Mouse (Mus musculus) olfactory bulb, adult 2 months (tissue): ENCODE results near the gene Atp6v0e2. TPM values are rescaled to one million over a fixed set of nuclear protein-coding genes. Genes with fewer than 3 reads are reported as not detected.

ENCODE experiments used
- H3K27ac ChIP-seq: fragments of 200-500 bp; 2 replicates; pipeline ENCODE4 v1.5.1; 2012; ENCODE audit warnings: low read depth, low read length; ENCODE audit not compliant: insufficient read depth
- H3K4me1 ChIP-seq: fragments of 200-500 bp; 2 replicates; pipeline ENCODE4 v1.6.1; 2012; ENCODE audit warnings: low read length; ENCODE audit not compliant: control insufficient read depth, insufficient read depth
- H3K4me3 ChIP-seq: fragments of 200-500 bp; 2 replicates; pipeline ENCODE4 v1.5.1; 2012; ENCODE audit warnings: mild to moderate bottlenecking, low read depth, low read length, moderate library complexity; ENCODE audit not compliant: insufficient read depth
- CTCF ChIP-seq: fragments of 200-500 bp; IDR thresholded peaks from 2 replicates; pipeline ENCODE4 v1.5.1; 2012; ENCODE audit warnings: low read depth, mild to moderate bottlenecking, low read length, moderate library complexity; ENCODE audit not compliant: insufficient read depth
- POLR2A ChIP-seq: fragments of 200-500 bp; IDR thresholded peaks from 2 replicates; pipeline ENCODE4 v1.6.1; 2012; ENCODE audit warnings: mild to moderate bottlenecking, low read depth, low read length, moderate library complexity; ENCODE audit not compliant: insufficient read depth
- WGBS: fragments of 180-500 bp; shearing (Covaris S2); methylation state at CpG from one replicate; pipeline ENCODE4 v1.1.7; 2018; 5-methylcytosine and 5-hydroxymethylcytosine counted together
- polyA plus RNA-seq: library from polyadenylated mRNA; stranded (reverse); fragments of >200 nt; gene quantifications from 2 replicates; pipeline ENCODE4 v1.2.4, GENCODE M21; 2012; ENCODE audit warnings: low replicate concordance; ENCODE audit not compliant: missing spikeins, insufficient read depth, insufficient read length

The Atp6v0e2 gene
- polyA plus RNA-seq, 1 experiment = not detected

GRCm38 (mm10) chr6:48568036-48568984, 30.9 kb downstream of the Atp6v0e2 start:
- 59% methylated on average over 21 of the region's 21 CpGs for WGBS
- Histone ChIP-seq H3K4me3 (no peak overlapping the region), H3K27ac (no peak overlapping the region), H3K4me1 (peaks cover 18% of the 10 kb centered on the region)
- TF ChIP-seq CTCF = no peak
- TF ChIP-seq POLR2A = no peak

DNA sequence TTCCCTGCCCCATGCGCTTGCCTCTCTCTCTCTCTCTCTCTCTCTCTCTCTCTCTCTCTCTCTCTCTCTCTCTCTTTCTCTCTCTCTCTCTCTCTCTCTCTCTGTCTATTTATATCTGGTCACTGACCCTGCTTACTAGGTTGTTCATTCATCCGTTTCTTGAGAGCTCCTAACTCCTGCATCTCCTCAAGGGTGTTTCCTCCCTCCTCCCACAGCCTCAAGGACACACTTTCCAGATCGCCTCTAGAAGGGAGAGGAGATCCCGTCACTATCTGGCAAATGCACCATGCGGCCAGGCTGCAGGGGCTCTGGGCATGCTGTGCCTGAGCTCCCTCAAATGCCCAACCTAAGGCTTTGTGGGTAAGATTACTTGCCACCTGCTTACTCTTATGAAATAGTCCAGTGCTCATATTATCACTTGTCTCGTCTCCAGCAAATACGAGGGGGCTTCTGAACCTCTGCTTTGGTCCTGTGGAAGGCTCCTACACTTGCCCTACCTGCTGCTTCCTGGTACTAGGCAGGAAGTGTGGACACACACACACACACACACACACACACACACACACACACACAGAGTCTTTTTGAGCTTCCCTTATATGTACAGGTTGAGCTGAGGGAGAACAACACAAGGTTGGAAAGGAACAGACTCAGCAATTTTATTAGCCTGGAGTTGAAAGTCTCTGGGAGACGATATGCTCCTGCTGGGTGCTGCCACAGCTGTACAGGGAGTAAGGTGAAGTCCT, 31.8 kb downstream of the Atp6v0e2 start:
- TF ChIP-seq CTCF (no peak), POLR2A (no peak)
- no peak overlapping the region for H3K27ac ChIP-seq
- 71% methylated on average over 8 of the region's 8 CpGs for WGBS
- peaks cover 18% of the 10 kb centered on the region for H3K4me1 ChIP-seq
- no peak overlapping the region for H3K4me3 ChIP-seq

- 89% methylated on average over 5 of the region's 5 CpGs for WGBS
- no peak overlapping the region for H3K27ac ChIP-seq
- H3K4me1 ChIP-seq = peaks cover 18% of the 10 kb centered on the region
- no peak overlapping the region for H3K4me3 ChIP-seq
- TF ChIP-seq POLR2A = no peak
- no peak for TF ChIP-seq CTCF
Observed at GRCm38 (mm10) chr6:48572014-48572413, 34.6 kb downstream of the Atp6v0e2 start.

GRCm38 (mm10) chr6:48572572-48573061, 35.2 kb downstream of the Atp6v0e2 start, which contains the start of gene Rarres2:
Gene Rarres2 (minus strand): TSS chr6:48572789.
- H3K4me3 ChIP-seq = no peak within 1 kb of the TSS
- WGBS = 15% methylated on average over 6 of the region's 6 CpGs
- TF ChIP-seq POLR2A (no peak), CTCF (no peak)
- H3K27ac ChIP-seq = no peak within 1 kb of the TSS
- peaks cover 18% of the 10 kb centered on the region for H3K4me1 ChIP-seq

- H3K4me3 ChIP-seq = no peak overlapping the region
- 81% methylated on average over 10 of the region's 10 CpGs for WGBS
- H3K4me1 ChIP-seq = peaks cover 14% of the 10 kb centered on the region
- TF ChIP-seq CTCF = no peak
- no peak for TF ChIP-seq POLR2A
- no peak overlapping the region for H3K27ac ChIP-seq
Observed at GRCm38 (mm10) chr6:48573280-48573679, 35.9 kb downstream of the Atp6v0e2 start.

- Histone ChIP-seq H3K4me3 (no peak overlapping the region), H3K4me1 (peaks cover 8% of the 10 kb centered on the region), H3K27ac (no peak overlapping the region)
- WGBS = 85% methylated on average over 3 of the region's 3 CpGs
- no peak for TF ChIP-seq POLR2A
- TF ChIP-seq CTCF = no peak
Observed at GRCm38 (mm10) chr6:48573981-48574380, 36.6 kb downstream of the Atp6v0e2 start.

GRCm38 (mm10) chr6:48578736-48579135, 41.3 kb downstream of the Atp6v0e2 start:
- Histone ChIP-seq H3K27ac (no peak overlapping the region), H3K4me1 (peaks cover 2% of the 10 kb centered on the region; the same call in 1 of the 2 replicates), H3K4me3 (no peak overlapping the region)
- 73% methylated on average over 5 of the region's 5 CpGs for WGBS
- TF ChIP-seq POLR2A (no peak), CTCF (no peak)

DNA sequence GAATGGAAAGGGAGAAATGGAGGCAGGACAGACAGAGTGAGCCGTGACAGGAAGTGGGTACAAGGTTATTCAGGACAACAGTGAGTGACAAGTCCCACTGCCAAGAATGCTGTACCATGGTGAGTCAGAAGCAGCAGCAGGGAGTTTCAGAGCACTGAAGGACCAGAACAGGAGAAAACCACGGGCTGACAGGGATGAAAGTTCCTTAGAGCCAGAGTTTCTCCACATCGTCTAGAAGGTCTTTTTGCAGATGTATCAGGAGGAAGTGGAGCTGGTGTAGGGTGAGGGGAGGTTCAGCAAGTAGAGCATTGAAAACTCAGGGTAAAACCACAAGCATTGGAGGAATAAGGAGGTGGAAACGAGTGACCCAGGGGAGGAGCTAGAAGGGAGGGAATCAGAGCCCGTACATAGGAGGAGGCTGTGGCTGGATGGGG, 41.8 kb downstream of the Atp6v0e2 start:
- Histone ChIP-seq H3K4me1 (peaks cover 2% of the 10 kb centered on the region; the same call in 1 of the 2 replicates), H3K27ac (no peak overlapping the region), H3K4me3 (no peak overlapping the region)
- WGBS = 15% methylated on average over 5 of the region's 5 CpGs
- TF ChIP-seq CTCF = no peak
- no peak for TF ChIP-seq POLR2A

DNA sequence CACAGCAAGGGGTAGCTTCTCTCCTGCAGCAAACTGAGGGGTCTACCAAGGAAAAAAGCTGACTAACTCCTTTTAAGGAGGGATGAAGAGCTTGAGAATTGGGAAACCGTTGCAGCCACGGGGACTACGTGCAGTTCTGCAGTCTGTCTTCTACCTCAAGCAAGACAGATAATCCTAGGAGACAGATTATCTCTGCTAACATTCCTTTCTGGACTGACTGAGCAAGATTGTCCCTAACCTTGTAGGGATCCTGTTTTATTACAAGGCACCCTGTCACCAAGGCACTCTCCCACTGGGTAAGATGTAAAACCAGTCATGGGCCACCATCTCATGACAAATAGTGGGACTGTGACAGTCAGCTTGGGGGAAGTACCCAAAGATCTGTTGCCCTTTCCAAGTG, 43.8 kb downstream of the Atp6v0e2 start:
- WGBS = 27% methylated on average over 3 of the region's 3 CpGs
- TF ChIP-seq POLR2A (no peak), CTCF (no peak)
- no peak overlapping the region for H3K27ac ChIP-seq
- no peak overlapping the region for H3K4me3 ChIP-seq
- peaks cover 2% of the 10 kb centered on the region; the same call in 1 of the 2 replicates for H3K4me1 ChIP-seq
